Mouse (Mus musculus): ENCODE results near the gene Gm45783. TPM values are rescaled to one million over a fixed set of nuclear protein-coding genes. Genes with fewer than 3 reads are reported as not detected.
A peak's percentile ranks its signal among the peaks of the same experiment; 100 is the strongest.
"Not testable (repeated sequence)": the region's sequence is repeated elsewhere in the genome, so short reads cannot be mapped to it uniquely, and the experiment has no call there.

Gm45783 gene
- total RNA-seq (2021), result under 1 TPM in 1 of 2 experiments, not detected in 1; 0.39 TPM
- long read RNA-seq, experiment 1, result 0 reads
- long read RNA-seq, experiment 2, result 0 reads

GRCm38 (mm10) chr7:7374431-7374830, at the start of gene Gm45783:
Gene Gm45783 (minus strand): TSS chr7:7374573.
- intact Hi-C loops (cut with DNase I); DNase-seq: not testable (repeated sequence)

GRCm38 (mm10) chr7:7399603-7400002, 25.2 kb upstream of the Gm45783 start, which contains the start of gene Vmn2r31:
Gene Vmn2r31 (minus strand): TSS chr7:7399703.
- intact Hi-C loops (cut with DNase I), result not testable (repeated sequence)

GRCm38 (mm10) chr7:7337509-7337908, 36.9 kb downstream of the Gm45783 start, which contains the start of gene Vmn2r30:
Gene Vmn2r30 (minus strand): TSS chr7:7337609.
- intact Hi-C loops (cut with DNase I); DNase-seq: not testable (repeated sequence)

More at GRCm38 (mm10) chr7:7399603-7400002, 25.2 kb upstream of the Gm45783 start, which contains the start of gene Vmn2r31:
- not testable (repeated sequence) for DNase-seq

GRCm38 (mm10) chr7:7295595-7295994, 78.8 kb downstream of the Gm45783 start:
- peak; percentile 46 to 58 for DNase-seq
- intact Hi-C loops (cut with DNase I), result loop anchor here (10.0 kb wide), 1 partner anchor 931 kb away; the partner anchor contains the start of gene Zfp78

Small RNA genes within 50 kb of the gene (microRNA-seq; reads per million reads assigned to microRNA genes)
- 3.2 to 9.7 reads per million in 2 experiments for gene Mir5620

Other genes starting within 250 kb of the Gm45783 start
- under 1 TPM; 0.17 to 0.54 TPM for gene Zfp773, start 237.8 kb downstream of the Gm45783 start, total RNA-seq (2021)
- gene Zfp418, start 203.2 kb downstream of the Gm45783 start, total RNA-seq (2021), result 1 to 10 TPM; 1.8 to 2.2 TPM
- gene Zfp772, start 164.6 kb downstream of the Gm45783 start, total RNA-seq (2021), result 1 to 10 TPM; 1.8 to 2.1 TPM
- gene Vmn2r29, start 127.2 kb downstream of the Gm45783 start, total RNA-seq (2021), result under 1 TPM in 1 of 2 experiments, not detected in 1; 0.15 TPM
- 1 to 10 TPM in 1 of 2 experiments, under 1 TPM in 1; 0.46 to 2.0 TPM for gene Gm45844, start 96.3 kb downstream of the Gm45783 start, total RNA-seq (2021)
- 10 to 100 TPM; 48.8 to 53.4 TPM for gene Clcn4, start 73.7 kb downstream of the Gm45783 start, total RNA-seq (2021)
- not detected for gene Vmn2r30, start 37.0 kb downstream of the Gm45783 start, total RNA-seq (2021)
- gene Vmn2r31, start 25.1 kb upstream of the Gm45783 start, total RNA-seq (2021), result not detected
- gene Vmn2r32, start 105.4 kb upstream of the Gm45783 start, total RNA-seq (2021), result not detected
- gene Vmn2r33, start 192.2 kb upstream of the Gm45783 start, total RNA-seq (2021), result not detected

Measured in heart, postnatal 14 days (tissue).